Mouse (Mus musculus) E14TG2a.4 (cell line): ENCODE data around the gene Iscu.

Source experiments
- H3K27me3 ChIP-seq: 2 replicates; pipeline ENCODE4 v1.6.1; 2014; ENCODE audit warnings: low read length, control low read depth; ENCODE audit not compliant: insufficient read depth
- H3K36me3 ChIP-seq: 2 replicates; pipeline ENCODE4 v1.6.1; 2014; ENCODE audit warnings: low read length, control low read depth; ENCODE audit not compliant: insufficient read depth
- H3K4me1 ChIP-seq: replicated peaks from 2 replicates; pipeline ENCODE4 v1.6.1; 2014; ENCODE audit warnings: low read depth, low read length, control low read depth
- H3K4me3 ChIP-seq: replicated peaks from 2 replicates; pipeline ENCODE4 v1.5.1; 2014; ENCODE audit warnings: mild to moderate bottlenecking, low read length
- H3K9me3 ChIP-seq: 2 replicates; pipeline ENCODE4 v1.6.1; 2014; ENCODE audit warnings: low read length, control low read depth
- CTCF ChIP-seq: conservative IDR thresholded peaks from 2 replicates; pipeline ENCODE4 v1.5.1; 2014; ENCODE audit warnings: low read length
- NANOG ChIP-seq: IDR thresholded peaks from 2 replicates; pipeline ENCODE4 v1.6.1; 2014; ENCODE audit warnings: borderline replicate concordance, low read length, mixed read lengths
- POU5F1 ChIP-seq: IDR thresholded peaks from 2 replicates; pipeline ENCODE4 v1.6.1; 2014; ENCODE audit warnings: low read length, borderline replicate concordance

Iscu gene

GRCm38 (mm10) chr5:113788645-113789044, 16.1 kb downstream of the Iscu start:
- Histone ChIP-seq H3K27me3 (peaks cover 10% of the 10 kb centered on the region), H3K9me3 (no peaks in the 10 kb centered on the region), H3K4me1 (peaks cover 41% of the 10 kb centered on the region), H3K36me3 (no peaks in the 10 kb centered on the region), H3K4me3 (no peak overlapping the region)
- TF ChIP-seq POU5F1 (no peak), NANOG (no peak), CTCF (no peak)

GRCm38 (mm10) chr5:113789075-113789788, 16.7 kb downstream of the Iscu start:
- H3K9me3 ChIP-seq = no peaks in the 10 kb centered on the region

DNA sequence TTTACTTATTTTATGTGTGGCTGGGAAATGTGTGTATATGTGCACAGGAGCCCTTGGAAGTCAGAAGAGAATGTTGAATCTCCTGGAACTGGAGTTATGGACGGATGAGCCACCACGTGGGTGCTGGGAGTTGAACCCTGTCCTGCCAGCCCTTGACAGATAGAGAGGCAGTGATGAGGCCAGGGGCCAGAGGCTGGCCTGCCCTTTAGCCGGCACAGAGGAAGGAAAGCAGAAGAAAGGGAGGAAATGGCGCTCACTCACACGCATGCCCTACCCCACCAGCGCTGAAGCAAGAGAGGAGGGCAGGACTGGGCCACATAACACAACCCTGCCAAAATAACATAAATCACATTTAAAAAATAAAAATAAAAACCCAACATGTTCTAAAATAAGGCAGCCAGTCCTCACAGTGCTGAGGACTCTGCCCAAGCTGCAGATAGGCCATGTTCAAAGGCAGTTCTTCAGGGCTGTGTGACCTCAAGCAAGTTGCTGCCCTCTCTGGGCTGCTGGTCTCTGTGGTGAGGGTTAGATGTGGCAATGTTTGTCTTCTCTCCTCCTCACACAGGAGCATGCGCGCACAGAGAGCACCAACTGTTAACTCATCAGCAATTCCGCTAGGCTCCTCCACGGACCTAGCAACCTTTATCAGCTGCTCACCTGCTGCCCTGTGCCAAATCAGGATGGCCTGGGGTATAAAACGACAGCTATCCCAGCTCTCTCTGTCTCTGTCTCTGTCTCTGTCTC, 18.1 kb downstream of the Iscu start:
- Histone ChIP-seq H3K4me1 (peaks cover 36% of the 10 kb centered on the region), H3K36me3 (no peaks in the 10 kb centered on the region), H3K4me3 (no peak overlapping the region), H3K27me3 (peaks cover 20% of the 10 kb centered on the region), H3K9me3 (no peaks in the 10 kb centered on the region)
- TF ChIP-seq CTCF = no peak
- TF ChIP-seq POU5F1 = no peak
- no peak for TF ChIP-seq NANOG

More at GRCm38 (mm10) chr5:113789075-113789788, 16.7 kb downstream of the Iscu start:
- H3K36me3 ChIP-seq = no peaks in the 10 kb centered on the region
- no peak overlapping the region for H3K4me3 ChIP-seq
- H3K27me3 ChIP-seq = peaks cover 7% of the 10 kb centered on the region; the same call in 1 of the 2 replicates
- peaks cover 37% of the 10 kb centered on the region for H3K4me1 ChIP-seq
- TF ChIP-seq CTCF (no peak), POU5F1 (no peak), NANOG (no peak)

DNA sequence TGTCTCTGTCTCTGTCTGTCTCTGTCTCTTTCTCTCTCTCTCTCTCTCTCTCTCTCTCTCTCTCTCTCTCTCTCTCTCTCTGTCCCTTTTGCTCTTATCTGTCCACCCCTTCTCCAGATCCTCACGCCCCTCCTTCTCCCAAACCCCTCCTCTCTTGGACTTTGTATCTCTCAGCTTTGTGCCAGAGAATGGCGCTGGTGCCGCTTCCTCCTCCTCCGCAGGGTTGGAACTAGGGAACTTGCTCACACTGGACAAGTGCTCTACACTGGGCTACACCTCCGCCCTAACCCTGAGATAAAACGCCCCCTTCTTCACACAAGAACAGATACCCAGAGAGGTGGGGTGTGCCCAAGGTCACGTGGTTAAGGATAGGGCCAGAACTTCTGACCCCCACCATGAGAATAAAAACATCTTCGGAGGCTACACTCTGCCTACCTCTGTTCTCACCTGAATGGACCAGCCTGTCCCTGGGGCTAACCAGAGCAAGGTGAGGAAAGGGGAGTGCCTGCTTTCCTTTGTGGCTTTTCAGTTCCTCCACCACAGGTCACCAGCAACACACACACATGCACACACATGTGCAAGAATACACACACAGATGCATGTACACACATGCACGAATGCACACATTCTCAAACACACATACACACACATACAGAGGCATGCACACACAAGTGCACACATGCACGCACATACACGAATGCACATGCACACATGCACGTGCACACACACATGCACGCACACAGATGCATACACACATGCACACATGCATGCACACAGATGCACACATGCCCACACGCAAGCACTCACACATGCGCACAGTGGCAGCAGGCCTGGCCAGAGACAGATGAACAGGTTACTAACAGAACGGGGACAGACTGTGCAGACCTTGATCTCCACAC, 18.9 kb downstream of the Iscu start:
- H3K36me3 ChIP-seq = no peaks in the 10 kb centered on the region
- H3K9me3 ChIP-seq = no peaks in the 10 kb centered on the region
- TF ChIP-seq CTCF (no peak), NANOG (no peak), POU5F1 (no peak)
- peaks cover 45% of the 10 kb centered on the region for H3K4me1 ChIP-seq
- peaks cover 24% of the 10 kb centered on the region for H3K27me3 ChIP-seq
- H3K4me3 ChIP-seq = no peak overlapping the region

DNA sequence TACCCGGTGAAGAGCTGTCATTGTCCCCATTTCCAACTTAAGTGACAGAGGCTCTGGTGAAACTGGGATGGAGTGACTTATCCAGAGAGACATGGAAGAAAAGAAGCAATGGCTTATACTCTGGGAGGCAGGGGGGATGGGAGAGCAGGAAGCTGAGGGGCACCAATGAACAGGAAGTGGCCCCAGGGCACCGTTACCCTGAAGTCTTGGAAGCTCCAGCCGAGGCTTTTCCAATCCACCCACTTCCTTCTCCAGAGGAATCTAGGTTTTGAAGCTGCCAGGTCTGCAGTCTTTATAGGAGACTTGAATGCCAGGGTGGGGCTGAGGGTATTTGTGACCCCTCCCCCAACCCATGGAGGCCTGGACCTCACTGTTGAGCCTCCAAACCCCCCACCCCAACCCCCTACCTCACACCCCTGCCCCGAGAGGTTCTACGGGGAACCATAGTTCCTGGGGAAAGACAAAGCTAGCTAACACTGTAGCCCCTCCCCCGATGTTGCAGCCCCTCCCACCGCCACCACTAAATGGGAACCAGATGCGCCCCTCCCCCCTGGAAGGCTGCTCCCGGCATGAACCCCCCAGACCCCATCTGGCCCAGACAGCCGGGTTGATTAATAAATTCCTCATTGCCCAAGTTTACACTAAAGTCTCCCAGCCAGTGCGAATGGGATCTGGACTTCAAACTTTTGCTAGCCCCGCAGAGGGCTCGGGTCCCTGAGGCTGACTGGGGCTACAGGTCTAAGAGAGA, 24.0 kb downstream of the Iscu start:
- TF ChIP-seq POU5F1 (no peak), NANOG (no peak), CTCF (no peak)
- peaks cover 65% of the 10 kb centered on the region for H3K4me1 ChIP-seq
- no peaks in the 10 kb centered on the region for H3K36me3 ChIP-seq
- H3K4me3 ChIP-seq = peak overlapping the region; percentile 50
- H3K9me3 ChIP-seq = no peaks in the 10 kb centered on the region
- H3K27me3 ChIP-seq = peaks cover 41% of the 10 kb centered on the region

GRCm38 (mm10) chr5:113797149-113797882, 24.8 kb downstream of the Iscu start:
- Histone ChIP-seq H3K4me3 (peak overlapping the region; percentile 50), H3K36me3 (no peaks in the 10 kb centered on the region), H3K4me1 (peaks cover 57% of the 10 kb centered on the region), H3K9me3 (no peaks in the 10 kb centered on the region), H3K27me3 (peaks cover 41% of the 10 kb centered on the region)
- TF ChIP-seq CTCF (no peak), NANOG (no peak), POU5F1 (no peak)

DNA sequence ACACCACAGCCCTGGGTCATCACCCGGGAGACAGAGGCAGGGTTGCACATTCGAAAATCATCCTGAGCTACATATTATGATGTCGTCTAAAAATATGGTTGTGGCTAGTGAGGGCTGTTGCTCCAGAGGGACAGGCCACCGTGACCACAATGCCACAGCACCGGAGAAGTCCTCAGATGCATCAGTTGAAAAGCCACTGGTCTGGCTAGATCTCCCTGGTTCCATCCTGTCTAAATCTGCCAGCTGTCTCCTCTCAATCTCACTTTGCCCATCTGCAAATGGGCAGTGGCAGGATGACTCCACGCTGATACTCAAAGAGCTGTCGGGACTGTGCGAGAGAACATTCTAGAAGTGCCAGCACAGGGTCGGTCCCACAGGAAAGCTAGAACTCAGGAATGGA, 26.0 kb downstream of the Iscu start:
- peaks cover 53% of the 10 kb centered on the region for H3K4me1 ChIP-seq
- no peak for TF ChIP-seq POU5F1
- TF ChIP-seq CTCF = no peak
- TF ChIP-seq NANOG = no peak

More for the DNA sequence above, 26.0 kb downstream of the Iscu start:
- H3K27me3 ChIP-seq = peaks cover 41% of the 10 kb centered on the region
- H3K4me3 ChIP-seq = no peak overlapping the region
- H3K36me3 ChIP-seq = no peaks in the 10 kb centered on the region
- H3K9me3 ChIP-seq = no peaks in the 10 kb centered on the region
